Mouse (Mus musculus) forelimb bud, embryonic 11.5 days (tissue): ENCODE results near the gene Idi2.
A peak's percentile ranks its signal among the peaks of the same experiment; 100 is the strongest.
"Not testable (repeated sequence)": the region's sequence is repeated elsewhere in the genome, so short reads cannot be mapped to it uniquely, and the experiment has no call there.

Source experiments
- DNase-seq: peaks from one replicate; pipeline ENCODE4 v3.0.0-alpha.2; 2012; ENCODE audit warnings: low read depth, low spot score

Idi2 gene

DNA sequence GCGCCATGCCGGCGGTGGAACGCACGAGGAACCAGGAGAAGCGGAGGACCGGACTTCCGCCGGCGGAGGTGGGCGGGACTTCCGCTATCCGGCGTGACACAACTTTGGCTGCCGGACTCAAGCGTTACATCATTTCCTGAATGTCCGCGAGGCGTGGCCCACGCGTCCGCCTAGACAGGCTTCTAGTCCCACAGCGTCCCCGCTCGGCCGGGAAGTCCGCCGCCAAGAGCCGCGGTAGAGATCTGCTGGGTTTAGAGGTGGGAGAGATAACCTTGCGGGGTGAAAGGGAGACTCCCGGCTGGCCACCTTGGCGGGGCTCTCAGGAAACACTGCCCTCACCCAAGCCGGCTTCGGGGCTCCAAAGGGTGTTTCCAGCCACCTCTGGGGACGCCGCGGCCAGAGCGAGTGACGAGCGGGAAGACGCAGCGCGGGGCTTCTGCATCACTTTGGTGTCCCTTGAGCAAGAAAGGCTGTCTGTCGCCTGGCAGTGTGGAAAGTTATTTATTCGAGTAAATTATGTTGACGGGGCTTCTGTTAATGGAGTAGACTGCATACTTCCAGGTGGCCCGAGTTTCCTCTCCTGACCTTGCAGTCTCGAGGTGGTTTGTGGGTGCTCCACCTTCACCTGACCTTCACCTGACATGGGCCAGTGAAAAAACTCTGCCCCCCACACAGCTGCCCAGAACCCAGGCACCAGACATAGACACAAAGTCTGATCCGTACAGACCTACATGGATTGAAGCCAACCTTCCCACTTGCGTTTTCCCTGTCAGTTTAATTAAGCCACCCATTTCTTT, 43.5 kb downstream of the Idi2 start, which contains the start of gene Gtpbp4:
TSS of gene Gtpbp4 (minus strand) at position 94 of the 797 bp plus-strand sequence.
- peak; percentile 95 for DNase-seq

DNA sequence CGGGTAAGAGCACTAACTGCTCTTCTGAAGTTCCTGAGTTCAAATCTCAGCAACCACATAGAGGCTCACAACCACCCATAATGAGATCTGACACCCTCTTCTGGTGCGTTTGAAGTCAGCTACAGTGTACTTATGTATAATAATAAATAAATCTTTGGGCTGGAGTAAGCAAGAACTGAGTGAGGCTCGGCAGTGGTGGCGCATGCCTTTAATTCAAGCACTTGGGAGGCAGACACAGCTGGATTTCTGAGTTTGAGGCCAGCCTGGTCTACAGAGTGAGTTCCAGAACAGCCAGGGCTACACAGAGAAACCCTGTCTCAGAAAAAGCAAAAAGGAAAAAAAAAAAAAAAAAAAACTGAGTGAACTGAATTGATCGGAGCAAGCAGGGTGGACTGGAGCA, 44.6 kb downstream of the Idi2 start:
- not testable (repeated sequence) for DNase-seq

DNA sequence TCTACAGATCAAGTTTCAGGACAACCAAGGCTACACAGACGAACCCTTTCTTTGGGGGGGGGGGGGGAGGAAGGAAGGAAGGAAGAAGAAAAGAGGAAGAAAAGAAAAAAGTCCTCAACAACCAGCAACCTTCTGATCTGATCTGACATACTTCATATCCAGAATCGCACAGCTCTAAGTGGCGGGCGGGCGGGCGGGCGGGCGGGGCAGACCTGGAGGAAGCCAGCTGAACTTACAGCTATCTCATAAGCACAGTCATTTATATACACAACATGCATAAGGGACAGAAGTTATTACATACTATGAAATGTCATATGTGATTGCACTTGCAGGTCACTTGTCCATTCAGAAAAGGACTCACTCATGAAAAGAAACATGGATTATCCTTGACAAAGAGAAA, 46.8 kb downstream of the Idi2 start:
- no peak for DNase-seq

DNA sequence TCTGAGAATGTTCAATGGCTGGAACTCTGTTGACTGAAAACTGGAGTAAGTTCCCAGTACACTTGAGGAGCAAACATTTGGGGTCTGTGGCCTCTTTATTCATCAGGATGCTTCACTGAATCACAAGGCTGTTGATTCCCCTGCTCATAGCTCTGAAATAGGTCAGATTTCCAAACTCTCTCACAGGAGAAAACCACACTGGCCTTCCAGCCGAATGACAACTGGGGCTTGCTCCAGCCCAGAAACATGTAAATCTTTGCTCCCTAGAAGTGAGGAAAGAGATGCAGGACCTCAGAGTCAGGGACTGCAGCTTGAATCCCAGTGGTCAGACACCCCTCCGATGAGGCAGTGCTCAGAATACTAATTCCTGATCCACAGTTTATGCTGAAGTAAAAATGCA, 50.6 kb downstream of the Idi2 start:
- DNase-seq: no peak
